Mouse (Mus musculus): Measurements from ENCODE around the gene Olfr643. TPM values are rescaled to one million over a fixed set of nuclear protein-coding genes. Genes with fewer than 3 reads are reported as not detected.
"Not testable (repeated sequence)": the region's sequence is repeated elsewhere in the genome, so short reads cannot be mapped to it uniquely, and the experiment has no call there.

Gene Olfr643
- polyA plus RNA-seq, 1 experiment, result not detected

GRCm38 (mm10) chr7:103999124-103999523 is 138.1 kb downstream of the Olfr643 start:
- no peaks in the 10 kb centered on the region for H3K27me3 ChIP-seq (ENCODE audit: control insufficient read depth, insufficient read depth, low read length)
- TF ChIP-seq POLR2A (IDR thresholded peaks at IDR 0.05; ENCODE audit: borderline replicate concordance, insufficient read depth, low read length), result no peak
- TF ChIP-seq CTCF (IDR thresholded peaks at IDR 0.05; ENCODE audit: borderline replicate concordance, insufficient read depth, low read depth, low read length), result no peak
- DNase-seq, result no peak
- no peak overlapping the region for H3K4me3 ChIP-seq (replicated peaks; ENCODE audit: insufficient read depth, low read depth, low read length)
- no peaks in the 10 kb centered on the region for H3K4me1 ChIP-seq (ENCODE audit: control insufficient read depth, insufficient read depth, low read length)
- H3K27ac ChIP-seq (ENCODE audit: insufficient read depth, low read length), result no peak overlapping the region

DNA sequence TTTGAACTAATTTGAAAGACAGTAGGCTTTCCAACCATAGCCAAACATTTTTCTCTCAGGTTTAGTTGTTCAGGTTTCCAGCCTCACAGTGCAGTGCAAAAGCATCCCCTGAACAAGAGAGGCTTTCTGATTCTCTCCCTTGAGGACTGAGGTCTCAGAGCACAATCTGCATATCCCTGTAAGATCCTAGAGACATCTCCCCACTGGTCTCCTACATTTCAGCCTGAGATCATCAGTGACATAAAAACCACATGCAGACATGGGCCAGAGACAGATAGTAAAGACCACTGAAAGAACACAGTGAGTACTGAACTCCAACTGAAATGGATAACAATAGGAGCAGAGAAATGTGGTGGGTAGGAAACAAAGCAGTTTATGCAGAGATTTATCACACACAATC is 138.8 kb downstream of the Olfr643 start, which contains the start of gene Olfr638:
Gene Olfr638 (plus strand): TSS at position 301 of the 400 bp plus-strand sequence.
- Histone ChIP-seq H3K4me1 (ENCODE audit: control insufficient read depth, insufficient read depth, low read length) (no peaks in the 10 kb centered on the region), H3K27ac (ENCODE audit: insufficient read depth, low read length) (no peak within 1 kb of the TSS), H3K4me3 (replicated peaks; ENCODE audit: insufficient read depth, low read depth, low read length) (no peak within 1 kb of the TSS), H3K27me3 (ENCODE audit: control insufficient read depth, insufficient read depth, low read length) (no peaks in the 10 kb centered on the region)
- no peak for DNase-seq
- no peak for TF ChIP-seq POLR2A (IDR thresholded peaks at IDR 0.05; ENCODE audit: borderline replicate concordance, insufficient read depth, low read length)
- no peak for TF ChIP-seq CTCF (IDR thresholded peaks at IDR 0.05; ENCODE audit: borderline replicate concordance, insufficient read depth, low read depth, low read length)

DNA sequence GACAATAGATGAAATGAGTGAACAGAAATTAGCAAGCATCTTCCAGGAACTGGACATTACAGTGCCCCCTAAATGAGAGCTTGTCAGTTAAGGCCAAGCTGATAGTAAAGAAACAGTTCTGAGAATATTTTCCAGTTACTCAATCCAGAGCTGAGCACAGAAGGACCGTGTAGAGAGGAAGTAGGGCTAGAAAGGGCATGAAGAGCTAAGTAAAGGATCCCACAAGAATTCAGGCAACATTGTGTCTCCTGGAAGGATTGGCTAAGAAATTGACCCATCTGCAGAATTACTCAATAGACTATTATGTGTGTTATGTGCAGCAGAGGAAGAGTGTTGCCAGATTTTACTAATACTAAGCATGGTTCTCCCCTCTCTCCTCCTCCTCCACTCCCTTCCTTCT is 165.4 kb downstream of the Olfr643 start:
- no peak overlapping the region for H3K27ac ChIP-seq (ENCODE audit: insufficient read depth, low read length)
- TF ChIP-seq CTCF (IDR thresholded peaks at IDR 0.05; ENCODE audit: borderline replicate concordance, insufficient read depth, low read depth, low read length) (no peak), POLR2A (IDR thresholded peaks at IDR 0.05; ENCODE audit: borderline replicate concordance, insufficient read depth, low read length) (no peak)
- no peak overlapping the region for H3K4me3 ChIP-seq (replicated peaks; ENCODE audit: insufficient read depth, low read depth, low read length)
- no peaks in the 10 kb centered on the region for H3K4me1 ChIP-seq (ENCODE audit: control insufficient read depth, insufficient read depth, low read length)
- 37% methylated on average over 1 of the region's 1 CpGs for WGBS
- DNase-seq, result no peak
- H3K27me3 ChIP-seq (ENCODE audit: control insufficient read depth, insufficient read depth, low read length), result no peaks in the 10 kb centered on the region

DNA sequence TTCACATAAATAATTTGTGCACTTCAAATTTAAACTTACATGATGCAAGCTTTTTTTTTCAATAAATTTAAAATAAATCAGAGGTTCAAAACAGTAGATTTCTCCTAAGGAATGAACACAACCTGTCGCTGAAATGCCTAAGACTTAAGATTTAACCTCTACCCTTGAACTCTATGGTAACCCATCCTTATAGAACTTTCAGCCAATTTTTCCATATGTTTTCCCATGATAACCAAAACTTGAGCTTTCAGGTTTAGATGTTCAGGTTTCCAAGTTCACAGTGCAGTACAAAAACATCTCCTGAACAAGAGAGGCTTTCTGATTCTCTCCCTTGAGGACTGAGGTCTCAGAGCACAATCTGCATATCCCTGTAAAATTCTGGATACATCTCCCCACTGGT is 166.4 kb downstream of the Olfr643 start, which contains the start of gene Olfr635:
Gene Olfr635 (plus strand): TSS at position 301 of the 400 bp plus-strand sequence.
- Histone ChIP-seq H3K4me1 (ENCODE audit: control insufficient read depth, insufficient read depth, low read length) (no peaks in the 10 kb centered on the region), H3K4me3 (replicated peaks; ENCODE audit: insufficient read depth, low read depth, low read length) (no peak within 1 kb of the TSS), H3K27ac (ENCODE audit: insufficient read depth, low read length) (no peak within 1 kb of the TSS), H3K27me3 (ENCODE audit: control insufficient read depth, insufficient read depth, low read length) (no peaks in the 10 kb centered on the region)
- DNase-seq, result no peak
- 85% methylated on average over 1 of the region's 1 CpGs for WGBS
- TF ChIP-seq CTCF (IDR thresholded peaks at IDR 0.05; ENCODE audit: borderline replicate concordance, insufficient read depth, low read depth, low read length) (no peak), POLR2A (IDR thresholded peaks at IDR 0.05; ENCODE audit: borderline replicate concordance, insufficient read depth, low read length) (no peak)

DNA sequence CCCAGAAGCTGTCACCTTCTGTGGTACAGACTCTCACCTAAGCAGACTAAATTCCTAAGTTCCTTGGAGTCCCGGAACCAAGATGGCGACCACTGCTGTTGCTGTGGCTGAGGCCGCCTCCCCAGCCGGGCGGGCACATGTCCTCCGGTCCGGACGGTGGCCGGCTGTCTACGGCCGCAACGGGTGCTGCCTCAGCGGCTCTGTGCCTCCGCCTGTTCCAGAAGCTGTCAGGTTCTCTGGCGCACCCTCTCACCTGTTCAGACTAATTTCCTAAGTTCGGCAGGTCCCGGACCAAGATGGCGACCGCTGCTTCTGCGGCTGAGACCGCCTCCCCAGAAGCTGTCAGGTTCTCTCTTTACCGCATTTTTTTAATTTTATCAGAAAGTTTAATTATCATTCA is 170.3 kb downstream of the Olfr643 start:
- not testable (repeated sequence) for H3K27ac ChIP-seq (ENCODE audit: insufficient read depth, low read length); DNase-seq; H3K4me3 ChIP-seq (replicated peaks; ENCODE audit: insufficient read depth, low read depth, low read length); H3K4me1 ChIP-seq (ENCODE audit: control insufficient read depth, insufficient read depth, low read length); H3K27me3 ChIP-seq (ENCODE audit: control insufficient read depth, insufficient read depth, low read length)
- 94% methylated on average over 22 of the region's 22 CpGs for WGBS

Other genes with a start within 250 kb of the Olfr643 start
- not detected in 2 replicates for gene Olfr64, start 242.9 kb downstream of the Olfr643 start, polyA plus RNA-seq (2012; rRNA removed)
- gene Olfr65, start 233.9 kb downstream of the Olfr643 start, polyA plus RNA-seq (2012; rRNA removed), result not detected in 2 replicates
- not detected in 2 replicates for gene Olfr631, start 208.6 kb downstream of the Olfr643 start, polyA plus RNA-seq (2012; rRNA removed)
- not detected in 2 replicates for gene Olfr632, start 203.1 kb downstream of the Olfr643 start, polyA plus RNA-seq (2012; rRNA removed)
- gene Olfr633, start 193.0 kb downstream of the Olfr643 start, polyA plus RNA-seq (2012; rRNA removed), result not detected in 2 replicates
- not detected in 2 replicates for gene Olfr635, start 166.3 kb downstream of the Olfr643 start, polyA plus RNA-seq (2012; rRNA removed)
- not detected in 2 replicates for gene Olfr638, start 138.7 kb downstream of the Olfr643 start, polyA plus RNA-seq (2012; rRNA removed)
- gene Olfr639, start 120.1 kb downstream of the Olfr643 start, polyA plus RNA-seq (2012; rRNA removed), result 0.02 TPM in 1 of 2 replicates, not detected in the other
- not detected in 2 replicates for gene Olfr640, start 111.8 kb downstream of the Olfr643 start, polyA plus RNA-seq (2012; rRNA removed)
- not detected in 2 replicates for gene Olfr641, start 102.0 kb downstream of the Olfr643 start, polyA plus RNA-seq (2012; rRNA removed)
- not detected in 2 replicates for gene Olfr642, start 84.7 kb downstream of the Olfr643 start, polyA plus RNA-seq (2012; rRNA removed)
- gene 4930516K23Rik, start 76.0 kb downstream of the Olfr643 start, polyA plus RNA-seq (2012; rRNA removed), result not detected in 2 replicates
- gene Olfr644, start 65.5 kb downstream of the Olfr643 start, polyA plus RNA-seq (2012; rRNA removed), result not detected in 2 replicates
- not detected in 2 replicates for gene Olfr645, start 51.9 kb downstream of the Olfr643 start, polyA plus RNA-seq (2012; rRNA removed)
- gene Olfr646, start 32.5 kb downstream of the Olfr643 start, polyA plus RNA-seq (2012; rRNA removed), result not detected in 2 replicates
- gene Ubqln5, start 7.6 kb downstream of the Olfr643 start, polyA plus RNA-seq (2012; rRNA removed), result not detected in 2 replicates
- not detected in 2 replicates for gene Ubqln3, start 5.9 kb upstream of the Olfr643 start, polyA plus RNA-seq (2012; rRNA removed)
- gene Ubqlnl, start 13.2 kb upstream of the Olfr643 start, polyA plus RNA-seq (2012; rRNA removed), result not detected in 2 replicates
- 0.06 and 0.18 TPM in 2 replicates for gene Olfm5, start 27.4 kb upstream of the Olfr643 start, polyA plus RNA-seq (2012; rRNA removed)
- 0.18 and 0.24 TPM in 2 replicates for gene Olfr648, start 46.0 kb upstream of the Olfr643 start, polyA plus RNA-seq (2012; rRNA removed)
- not detected in 2 replicates for gene Olfr649, start 58.6 kb upstream of the Olfr643 start, polyA plus RNA-seq (2012; rRNA removed)
- 0.55 and 0.56 TPM in 2 replicates for gene Trim6, start 81.4 kb upstream of the Olfr643 start, polyA plus RNA-seq (2012; rRNA removed)
- gene Trim34a, start 107.1 kb upstream of the Olfr643 start, polyA plus RNA-seq (2012; rRNA removed), result 2.7 and 3.2 TPM in 2 replicates
- gene Trim5, start 150.7 kb upstream of the Olfr643 start, polyA plus RNA-seq (2012; rRNA removed), result 0.28 and 0.33 TPM in 2 replicates
- gene Trim12a, start 178.1 kb upstream of the Olfr643 start, polyA plus RNA-seq (2012; rRNA removed), result 3.3 and 3.8 TPM in 2 replicates
- not detected in 2 replicates for gene Trim34b, start 192.1 kb upstream of the Olfr643 start, polyA plus RNA-seq (2012; rRNA removed)
- 1.3 TPM in 2 replicates for gene Trim12c, start 216.0 kb upstream of the Olfr643 start, polyA plus RNA-seq (2012; rRNA removed)
- gene Trim30b, start 232.5 kb upstream of the Olfr643 start, polyA plus RNA-seq (2012; rRNA removed), result 0.03 and 0.11 TPM in 2 replicates

Measured in cerebellum, adult 2 months (tissue).